Mouse (Mus musculus) hindbrain, embryonic 15.5 days (tissue): ENCODE data around the gene Orai2. TPM values are rescaled to one million over a fixed set of nuclear protein-coding genes. Genes with fewer than 3 reads are reported as not detected.

Experiments used
- ATAC-seq: fragments of 200-750 bp; cut with Nextera tagmentation; 2 replicates; pipeline ENCODE4 v1.8.0; 2017; ENCODE audit warnings: low read depth, moderate number of reproducible peaks, moderate TSS enrichment; ENCODE audit not compliant: low FRiP score
- H3K27ac ChIP-seq: fragments of 300-500 bp; sonication (generic); replicated peaks from 2 replicates; pipeline ENCODE4 v1.5.1; 2015; ENCODE audit warnings: mild to moderate bottlenecking, inconsistent platforms
- H3K27me3 ChIP-seq: fragments of 300-500 bp; sonication (generic); 2 replicates; pipeline ENCODE4 v1.6.1; 2015; ENCODE audit warnings: control low read depth, inconsistent platforms
- H3K36me3 ChIP-seq: fragments of 300-500 bp; sonication (generic); 2 replicates; pipeline ENCODE4 v1.6.1; 2015; ENCODE audit warnings: control low read depth, inconsistent platforms
- H3K4me1 ChIP-seq: fragments of 300-500 bp; sonication (generic); replicated peaks from 2 replicates; pipeline ENCODE4 v1.6.1; 2015; ENCODE audit warnings: control low read depth, inconsistent platforms
- H3K4me2 ChIP-seq: fragments of 300-500 bp; sonication (generic); 2 replicates; pipeline ENCODE4 v1.6.1; 2015; ENCODE audit warnings: moderate library complexity, mild to moderate bottlenecking, inconsistent platforms
- H3K4me3 ChIP-seq: fragments of 300-500 bp; sonication (generic); 2 replicates; pipeline ENCODE4 v1.5.1; 2015; ENCODE audit warnings: mild to moderate bottlenecking, inconsistent platforms
- H3K9ac ChIP-seq: fragments of 300-500 bp; sonication (generic); 2 replicates; pipeline ENCODE4 v1.6.1; 2015; ENCODE audit warnings: inconsistent platforms
- H3K9me3 ChIP-seq: fragments of 300-500 bp; sonication (generic); 2 replicates; pipeline ENCODE4 v1.6.1; 2016; ENCODE audit warnings: control low read depth, inconsistent platforms
- WGBS: fragments of 180-500 bp; shearing (Covaris S2); methylation state at CpG from one replicate; pipeline ENCODE4 v1.1.7; 2015; 5-methylcytosine and 5-hydroxymethylcytosine counted together
- polyA plus RNA-seq: library from polyadenylated mRNA; unstranded; fragments of >200 nt; fragmentation: Nextera tagmentation; extraction: Ambion mirVana; gene quantifications from 2 replicates; pipeline ENCODE4 v1.2.1, GENCODE M21; 2015

The Orai2 gene
- polyA plus RNA-seq, 1 experiment from 2014 or later, result 47.9 TPM

DNA sequence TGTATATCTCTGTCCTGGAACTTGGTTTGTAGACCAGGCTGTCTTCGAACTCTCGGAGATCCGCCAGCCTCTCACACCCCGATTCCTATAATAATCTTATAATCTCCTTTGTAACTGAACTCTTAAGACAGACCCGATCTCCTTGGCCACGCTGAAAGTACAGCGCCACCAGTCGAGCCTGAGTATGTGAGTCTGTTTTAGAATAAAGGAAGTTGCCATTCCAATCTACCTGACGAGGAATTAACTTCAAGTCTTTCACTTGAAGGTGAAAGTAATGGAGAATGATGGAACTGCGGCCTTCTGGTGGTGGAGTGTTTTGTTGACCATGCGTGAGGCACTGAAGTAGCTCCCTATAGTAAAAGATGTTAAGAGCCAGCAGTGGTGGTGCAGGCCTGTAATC is 29.0 kb upstream of the Orai2 start:
- no peaks in the 10 kb centered on the region for H3K27me3 ChIP-seq
- WGBS, result 31% methylated on average over 11 of the region's 11 CpGs
- H3K9me3 ChIP-seq, result no peaks in the 10 kb centered on the region
- H3K4me1 ChIP-seq, result peaks cover 14% of the 10 kb centered on the region
- H3K4me3 ChIP-seq, result peak overlapping the region; percentile 91
- peak overlapping the region; percentile 86; the same call in 1 of the 2 replicates for H3K27ac ChIP-seq
- no peak for ATAC-seq
- H3K4me2 ChIP-seq, result peak overlapping the region; percentile 62
- H3K9ac ChIP-seq, result peak overlapping the region; percentile 76
- peaks cover 24% of the 10 kb centered on the region for H3K36me3 ChIP-seq

DNA sequence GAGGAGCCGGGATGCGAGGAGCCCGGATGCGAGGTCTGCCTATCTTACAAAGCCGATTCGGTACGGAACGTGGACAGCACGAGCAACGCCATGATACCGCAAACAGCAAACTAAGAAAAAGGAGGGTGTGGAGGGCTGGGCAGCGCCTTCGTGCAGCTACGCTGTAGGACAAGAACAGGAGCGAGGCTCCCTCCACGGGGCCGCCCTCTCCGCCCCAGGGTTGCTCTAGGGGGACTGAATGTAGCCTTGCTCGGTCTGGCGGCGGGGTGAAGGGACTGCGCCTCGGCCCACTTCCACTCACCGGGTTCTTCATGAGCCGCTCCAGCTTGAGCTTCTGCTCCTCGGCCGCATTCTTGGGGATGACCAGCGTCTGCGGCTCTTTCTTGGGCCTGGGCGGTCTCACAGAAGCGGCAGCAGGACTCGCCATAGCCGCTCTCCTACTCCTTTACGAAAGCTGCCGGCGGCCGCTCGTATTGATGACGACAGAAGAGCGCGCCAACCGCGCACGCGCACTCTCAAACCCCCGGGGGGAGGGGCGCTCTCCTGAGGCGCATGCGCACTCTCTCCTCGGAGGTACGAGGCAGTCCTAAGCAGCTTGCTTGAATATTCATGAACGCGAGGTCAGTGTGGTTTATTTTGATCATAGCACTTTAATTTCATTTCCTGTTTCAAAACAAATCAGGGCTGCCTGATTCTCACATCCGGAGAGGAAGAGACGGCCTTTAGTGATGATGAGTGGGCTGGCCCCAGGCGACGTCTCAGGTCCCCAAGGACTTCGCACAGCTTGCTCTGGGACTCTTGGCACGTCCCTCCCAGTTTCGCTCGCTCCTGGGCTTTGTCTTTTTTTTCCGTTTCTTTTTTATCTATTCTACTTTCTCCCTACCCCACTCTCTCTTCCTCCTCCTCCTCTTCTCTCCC is 28.2 kb upstream of the Orai2 start, which contains the start of gene Prkrip1:
Gene Prkrip1, minus strand, starts transcription at position 490 of the 918 bp plus-strand sequence.
- under 1% methylated on average over 62 of the region's 62 CpGs for WGBS
- Histone ChIP-seq H3K4me3 (peak within 1 kb of the TSS; percentile 91), H3K27ac (peak within 1 kb of the TSS; percentile 86), H3K9me3 (no peaks in the 10 kb centered on the region), H3K4me1 (peaks cover 14% of the 10 kb centered on the region), H3K27me3 (no peaks in the 10 kb centered on the region), H3K36me3 (peaks cover 32% of the 10 kb centered on the region), H3K4me2 (peak within 1 kb of the TSS; percentile 81), H3K9ac (peak within 1 kb of the TSS; percentile 85)
- peak; percentile 90 for ATAC-seq

- H3K36me3 ChIP-seq, result peaks cover 84% of the 10 kb centered on the region
- no peaks in the 10 kb centered on the region for H3K9me3 ChIP-seq
- no peak for ATAC-seq
- no peak overlapping the region for H3K4me2 ChIP-seq
- no peak overlapping the region for H3K27ac ChIP-seq
- H3K9ac ChIP-seq, result no peak overlapping the region
- no peaks in the 10 kb centered on the region for H3K4me1 ChIP-seq
- no peaks in the 10 kb centered on the region for H3K27me3 ChIP-seq
- WGBS, result 83% methylated on average over 7 of the region's 7 CpGs
- no peak overlapping the region for H3K4me3 ChIP-seq
These were observed 21.4 kb upstream of the Orai2 start for GRCm38 (mm10) chr5:136191870-136192269.

GRCm38 (mm10) chr5:136186723-136187122 is 16.2 kb upstream of the Orai2 start:
- Histone ChIP-seq H3K27me3 (no peaks in the 10 kb centered on the region), H3K4me3 (no peak overlapping the region), H3K4me1 (no peaks in the 10 kb centered on the region), H3K27ac (no peak overlapping the region), H3K36me3 (peaks cover 56% of the 10 kb centered on the region), H3K4me2 (no peak overlapping the region), H3K9me3 (no peaks in the 10 kb centered on the region), H3K9ac (no peak overlapping the region)
- WGBS, result 43% methylated on average over 4 of the region's 4 CpGs
- ATAC-seq, result 0 out of 2 replicates have a peak, but pooled peaks have one; percentile 56

GRCm38 (mm10) chr5:136183766-136184165 is 13.3 kb upstream of the Orai2 start:
- no peak overlapping the region for H3K9ac ChIP-seq
- WGBS, result 91% methylated on average over 7 of the region's 7 CpGs
- H3K4me1 ChIP-seq, result no peaks in the 10 kb centered on the region
- H3K27me3 ChIP-seq, result no peaks in the 10 kb centered on the region
- no peak overlapping the region for H3K4me2 ChIP-seq
- no peak overlapping the region for H3K4me3 ChIP-seq
- peaks cover 59% of the 10 kb centered on the region for H3K36me3 ChIP-seq
- H3K27ac ChIP-seq, result no peak overlapping the region
- no peak for ATAC-seq
- no peaks in the 10 kb centered on the region for H3K9me3 ChIP-seq

- H3K9ac ChIP-seq, result no peak overlapping the region
- no peak overlapping the region for H3K27ac ChIP-seq
- no peaks in the 10 kb centered on the region for H3K4me1 ChIP-seq
- no peaks in the 10 kb centered on the region for H3K27me3 ChIP-seq
- no peak for ATAC-seq
- H3K9me3 ChIP-seq, result no peaks in the 10 kb centered on the region
- H3K4me3 ChIP-seq, result no peak overlapping the region
- no peak overlapping the region for H3K4me2 ChIP-seq
- WGBS, result 93% methylated on average over 4 of the region's 4 CpGs
- H3K36me3 ChIP-seq, result peaks cover 57% of the 10 kb centered on the region
These were observed 12.3 kb upstream of the Orai2 start for GRCm38 (mm10) chr5:136182830-136183229.

DNA sequence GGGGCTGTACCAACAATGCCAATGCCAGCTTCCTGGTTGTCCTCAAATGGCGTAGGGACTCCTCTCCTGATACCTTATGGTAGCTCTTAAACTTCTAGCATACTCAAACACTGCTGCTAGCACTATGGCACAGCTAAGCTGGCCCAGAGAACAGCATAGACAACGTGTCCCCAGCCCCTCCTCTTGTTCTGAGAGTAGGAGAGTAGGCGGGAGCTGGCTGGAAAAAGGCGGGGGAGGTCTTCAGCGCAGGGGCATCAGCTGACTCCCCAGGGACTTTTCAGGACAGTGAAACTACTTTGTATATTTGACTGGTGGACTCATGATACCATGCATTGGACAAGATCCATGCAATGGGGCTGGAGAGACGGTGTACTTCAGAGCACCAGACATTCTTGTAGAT is 11.5 kb upstream of the Orai2 start:
- Histone ChIP-seq H3K4me3 (no peak overlapping the region), H3K4me2 (no peak overlapping the region), H3K9me3 (no peaks in the 10 kb centered on the region), H3K27me3 (no peaks in the 10 kb centered on the region), H3K27ac (no peak overlapping the region), H3K4me1 (no peaks in the 10 kb centered on the region), H3K9ac (no peak overlapping the region), H3K36me3 (peaks cover 55% of the 10 kb centered on the region)
- ATAC-seq, result no peak
- WGBS, result 94% methylated on average over 6 of the region's 6 CpGs

DNA sequence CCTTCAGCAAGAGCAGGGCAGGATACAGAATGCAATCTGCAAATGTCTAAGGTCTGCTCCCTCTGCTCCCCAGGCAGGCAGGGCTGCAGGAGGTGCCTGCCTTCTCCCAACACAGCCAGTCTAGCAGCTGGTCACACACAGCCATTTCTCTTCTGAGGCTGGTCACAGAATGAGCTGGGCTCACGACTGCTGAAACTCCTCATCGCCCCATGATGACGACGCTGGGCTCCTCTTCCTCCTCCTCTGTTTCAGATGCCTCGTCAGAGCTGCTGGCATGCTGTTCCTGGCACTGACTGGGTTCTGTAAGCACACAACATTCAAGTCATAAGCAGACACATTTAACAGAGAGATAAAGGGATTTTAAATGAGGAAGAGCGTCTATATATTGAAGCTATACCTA is 10.7 kb upstream of the Orai2 start:
- H3K9ac ChIP-seq, result no peak overlapping the region
- H3K27me3 ChIP-seq, result no peaks in the 10 kb centered on the region
- no peak overlapping the region for H3K4me2 ChIP-seq
- no peaks in the 10 kb centered on the region for H3K4me1 ChIP-seq
- no peak overlapping the region for H3K4me3 ChIP-seq
- WGBS, result 87% methylated on average over 6 of the region's 6 CpGs
- H3K9me3 ChIP-seq, result no peaks in the 10 kb centered on the region
- peaks cover 53% of the 10 kb centered on the region for H3K36me3 ChIP-seq
- ATAC-seq, result no peak
- no peak overlapping the region for H3K27ac ChIP-seq

DNA sequence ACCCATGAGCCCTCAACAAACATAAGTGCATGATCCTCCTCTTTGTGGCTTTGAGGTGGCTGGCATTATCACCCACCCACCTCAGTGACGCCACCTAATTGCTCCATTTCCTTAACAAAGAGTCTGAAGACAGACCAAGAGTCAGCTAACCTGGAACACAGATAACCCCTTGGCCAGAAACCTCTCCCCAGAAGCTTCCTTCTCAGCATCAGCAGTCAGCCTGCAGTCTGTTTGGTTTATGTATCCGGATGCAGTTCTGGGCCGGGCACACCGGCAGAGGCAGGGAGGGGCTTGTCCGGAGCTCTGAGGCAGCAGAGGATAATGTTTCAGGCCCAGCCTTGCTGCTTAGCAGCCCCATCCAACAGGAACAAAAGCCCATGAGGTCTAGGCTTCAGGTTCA is 9.1 kb upstream of the Orai2 start:
- H3K9me3 ChIP-seq, result no peaks in the 10 kb centered on the region
- H3K9ac ChIP-seq, result no peak overlapping the region
- WGBS, result 85% methylated on average over 5 of the region's 5 CpGs
- no peak for ATAC-seq
- H3K4me2 ChIP-seq, result no peak overlapping the region
- no peaks in the 10 kb centered on the region for H3K4me1 ChIP-seq
- H3K36me3 ChIP-seq, result peaks cover 44% of the 10 kb centered on the region
- no peaks in the 10 kb centered on the region for H3K27me3 ChIP-seq
- no peak overlapping the region for H3K27ac ChIP-seq
- H3K4me3 ChIP-seq, result no peak overlapping the region

- WGBS, result 26% methylated on average over 9 of the region's 9 CpGs
- ATAC-seq, result no peak
- Histone ChIP-seq H3K9ac (no peak overlapping the region), H3K4me3 (no peak overlapping the region), H3K4me2 (no peak overlapping the region), H3K9me3 (no peaks in the 10 kb centered on the region), H3K36me3 (peaks cover 9% of the 10 kb centered on the region), H3K27ac (peak overlapping the region; percentile 21), H3K27me3 (no peaks in the 10 kb centered on the region), H3K4me1 (peaks cover 34% of the 10 kb centered on the region)
These were observed 3.3 kb upstream of the Orai2 start for GRCm38 (mm10) chr5:136173606-136174463.

- H3K4me1 ChIP-seq, result peaks cover 34% of the 10 kb centered on the region
- H3K4me3 ChIP-seq, result no peak overlapping the region
- H3K36me3 ChIP-seq, result peaks cover 6% of the 10 kb centered on the region
- no peak overlapping the region for H3K27ac ChIP-seq
- no peak overlapping the region for H3K9ac ChIP-seq
- H3K4me2 ChIP-seq, result no peak overlapping the region
- H3K9me3 ChIP-seq, result no peaks in the 10 kb centered on the region
- no peaks in the 10 kb centered on the region for H3K27me3 ChIP-seq
- 85% methylated on average over 9 of the region's 9 CpGs for WGBS
- no peak for ATAC-seq
These were observed 2.4 kb upstream of the Orai2 start for GRCm38 (mm10) chr5:136172939-136173338.
